Mouse (Mus musculus): ENCODE results near the gene Tns1.

DNA sequence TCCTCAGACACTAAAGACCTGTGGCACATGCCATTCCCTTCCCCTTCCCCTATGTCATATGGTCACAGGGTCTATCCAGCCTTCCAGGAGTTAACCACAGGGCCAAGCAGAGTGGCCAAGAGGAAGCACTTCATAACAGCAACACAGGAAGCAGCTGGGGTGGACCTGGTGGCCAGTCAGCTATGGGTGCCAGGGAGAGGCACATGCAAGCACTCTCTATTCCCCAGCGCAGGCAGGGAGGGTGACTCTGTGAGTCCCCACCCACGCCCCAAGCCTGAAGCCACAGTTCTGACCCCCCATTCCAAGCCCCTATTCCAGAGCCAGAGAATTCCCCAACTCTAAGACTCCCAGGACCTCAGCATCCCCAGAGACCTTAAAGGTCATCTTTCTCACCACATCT, 89.5 kb downstream of the Tns1 start:
- TF ChIP-seq CTCF (IDR thresholded peaks at IDR 0.05; ENCODE audit: control insufficient read depth, insufficient read depth, insufficient read length) (no peak), USF1 (IDR thresholded peaks at IDR 0.05; ENCODE audit: low read depth) (no peak), MAX (IDR thresholded peaks at IDR 0.05) (no peak)

Data from C2C12 (cell line).